Mouse (Mus musculus) kidney, adult 8-10 months (tissue): Measurements from ENCODE around the gene Pcgf3.
A peak's percentile ranks its signal among the peaks of the same experiment; 100 is the strongest.
"Not testable (repeated sequence)": the region's sequence is repeated elsewhere in the genome, so short reads cannot be mapped to it uniquely, and the experiment has no call there.

ENCODE experiments used
- DNase-seq, 2 experiments: peaks; one replicate each; pipeline ENCODE4 v3.0.0; 2022

Gene Pcgf3

GRCm38 (mm10) chr5:108473737-108474136, 12.7 kb downstream of the Pcgf3 start:
- no peak for DNase-seq

DNA sequence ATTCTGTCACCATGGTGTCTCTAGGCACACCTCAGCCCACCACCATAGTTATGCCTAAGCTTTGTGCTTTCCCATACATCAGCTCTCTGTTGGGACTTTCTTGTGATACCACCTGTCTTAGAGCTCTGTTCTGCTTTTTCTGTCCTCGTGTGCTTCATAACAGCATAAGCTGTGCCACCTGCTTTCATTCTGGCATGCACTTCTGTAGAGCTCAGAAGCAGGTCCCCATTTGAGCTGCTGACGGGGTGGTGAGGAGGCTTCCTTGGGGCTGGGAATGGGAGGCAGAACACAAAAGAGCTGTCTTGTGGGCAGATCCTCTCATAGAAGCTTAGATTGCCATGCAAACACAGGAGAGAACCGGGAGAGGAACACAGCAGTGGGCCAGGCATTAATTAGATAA, 14.9 kb downstream of the Pcgf3 start:
- no peak for DNase-seq

DNA sequence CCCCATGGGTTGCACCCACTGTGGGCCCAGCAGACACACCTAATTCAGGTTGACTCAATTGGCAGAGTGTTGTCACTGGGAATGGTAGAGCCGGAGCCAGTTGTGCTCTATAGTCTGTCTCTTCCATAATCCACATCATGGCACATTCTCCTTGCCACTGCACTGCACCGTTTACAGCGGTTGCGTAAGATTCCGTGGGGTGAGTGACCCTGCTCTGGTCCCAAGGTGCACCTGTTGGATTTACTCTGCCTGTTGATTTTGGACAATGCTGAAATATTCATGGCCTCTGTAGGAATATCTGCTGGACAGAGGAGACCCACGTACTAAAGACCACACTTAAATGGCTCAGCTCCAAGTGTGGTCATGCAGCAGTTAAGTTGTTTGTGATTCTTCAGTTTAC, 22.0 kb downstream of the Pcgf3 start:
- no peak for DNase-seq

DNA sequence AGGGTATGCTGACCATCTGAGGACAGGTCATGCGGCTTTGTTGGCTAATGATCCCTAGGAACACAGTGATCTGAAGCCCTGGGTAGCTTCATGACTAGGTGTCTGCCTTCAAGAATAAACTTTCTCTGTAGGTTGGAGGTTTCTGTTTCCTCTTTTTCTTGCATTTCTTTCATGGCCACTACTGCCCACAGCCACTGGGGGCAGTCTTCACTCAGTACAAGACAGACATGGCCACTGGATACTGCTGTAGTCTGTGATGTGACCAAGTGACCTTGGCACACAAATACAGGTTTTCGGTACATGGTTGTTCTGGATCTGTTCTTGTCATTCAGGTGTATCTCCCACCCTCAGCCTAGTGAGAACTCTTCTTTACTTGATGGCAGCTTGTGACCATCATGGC, 24.2 kb downstream of the Pcgf3 start:
- DNase-seq = peak in 1 of 2 experiments; percentile 26

DNA sequence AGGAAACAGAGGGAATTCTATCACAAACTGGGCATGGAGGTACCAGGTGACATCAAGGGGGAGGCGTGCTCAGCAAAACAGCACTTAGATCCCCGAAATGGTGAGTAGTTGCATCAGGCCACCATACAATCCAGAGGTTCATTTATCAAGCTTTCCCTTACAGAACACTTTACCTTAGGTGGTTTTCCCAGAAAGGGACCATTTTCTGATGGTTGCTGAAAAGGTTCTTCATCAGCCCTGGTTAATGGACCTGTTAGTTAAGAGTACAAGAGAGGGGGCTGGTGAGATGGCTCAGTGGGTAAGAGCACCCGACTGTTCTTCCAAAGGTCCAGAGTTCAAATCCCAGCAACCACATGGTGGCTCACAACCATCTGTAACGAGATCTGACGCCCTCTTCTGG, 25.1 kb downstream of the Pcgf3 start:
- DNase-seq = not testable (repeated sequence)

DNA sequence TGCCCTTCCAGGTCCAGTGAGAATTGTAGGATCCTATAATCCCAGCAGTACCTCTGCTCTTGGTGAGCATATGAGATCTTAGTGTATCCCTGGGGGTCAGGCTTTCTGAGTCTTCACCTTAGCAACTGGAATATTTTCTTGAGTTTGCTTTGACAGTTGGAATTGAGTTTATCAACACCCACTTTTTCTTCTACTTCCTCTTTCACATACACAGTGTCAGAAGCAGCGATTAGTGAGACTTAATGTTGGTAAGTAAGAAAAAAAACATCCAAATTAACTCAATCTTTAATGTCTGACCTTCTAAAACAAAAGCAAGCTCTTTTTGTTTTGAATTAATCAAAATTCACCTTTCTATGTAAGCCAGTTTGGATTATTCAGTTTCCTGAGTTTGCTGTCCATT, 40.5 kb downstream of the Pcgf3 start:
- DNase-seq = no peak

GRCm38 (mm10) chr5:108502286-108502685, 41.3 kb downstream of the Pcgf3 start:
- no peak for DNase-seq

GRCm38 (mm10) chr5:108515581-108516361, 54.7 kb downstream of the Pcgf3 start:
- no peak for DNase-seq

GRCm38 (mm10) chr5:108516655-108517054, 55.6 kb downstream of the Pcgf3 start:
- no peak for DNase-seq

DNA sequence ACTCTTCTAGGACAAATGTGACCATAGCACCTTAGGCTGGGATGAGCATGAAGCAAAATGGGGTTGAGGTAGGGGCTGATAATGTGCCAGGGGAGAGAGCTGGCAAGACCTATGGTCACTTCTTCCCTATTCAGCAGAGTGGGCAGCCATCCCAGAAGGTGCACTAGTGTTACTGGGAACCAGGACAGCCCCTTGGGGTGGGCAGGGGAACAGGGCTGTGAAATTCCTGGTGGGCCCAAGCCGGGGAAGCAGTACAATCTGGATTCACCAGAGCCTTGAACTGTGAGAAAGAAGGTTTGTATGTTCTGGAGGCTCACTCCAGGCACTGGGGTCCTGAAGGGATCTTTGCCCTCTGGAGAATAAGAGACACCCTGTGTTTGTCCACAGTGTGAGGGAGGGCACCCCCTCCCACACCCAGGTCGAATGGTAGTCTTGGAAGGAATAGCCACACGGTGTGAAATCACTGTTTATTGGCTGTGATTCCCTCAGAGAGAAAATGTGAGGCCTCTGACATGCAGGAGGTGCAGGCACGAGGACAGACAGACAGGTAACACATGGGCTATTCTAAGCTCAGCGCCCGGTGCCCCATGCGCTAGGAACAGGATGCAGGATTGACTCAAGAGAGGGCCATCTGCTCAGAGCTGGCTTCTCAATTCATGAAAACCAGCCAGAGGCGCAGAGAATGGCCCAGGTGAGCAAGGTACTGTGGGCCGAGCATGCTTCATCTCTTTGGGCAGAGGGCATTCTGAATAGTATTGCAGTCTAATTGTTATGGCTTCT, 57.3 kb downstream of the Pcgf3 start:
- DNase-seq = no peak

DNA sequence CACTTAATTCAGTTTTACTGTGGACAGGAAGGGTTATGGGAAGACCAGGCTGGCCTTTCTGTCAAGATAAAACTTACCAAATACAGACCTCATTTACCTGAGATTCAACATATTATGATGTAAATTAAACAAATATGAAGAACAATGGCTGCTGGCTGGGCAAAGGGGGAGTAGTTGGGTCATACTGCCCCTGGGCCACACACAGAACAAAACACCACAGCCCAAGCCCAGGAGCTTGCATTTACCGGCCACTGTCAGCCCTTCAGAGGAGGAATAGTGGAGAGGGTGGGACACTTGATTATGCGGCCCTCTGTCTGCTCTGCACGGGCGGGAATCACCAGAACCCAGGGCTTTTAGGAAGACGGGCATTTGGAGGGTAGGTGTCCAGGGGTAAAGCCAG, 57.9 kb downstream of the Pcgf3 start:
- DNase-seq = no peak

GRCm38 (mm10) chr5:108520153-108520552, 59.1 kb downstream of the Pcgf3 start:
- no peak for DNase-seq

DNA sequence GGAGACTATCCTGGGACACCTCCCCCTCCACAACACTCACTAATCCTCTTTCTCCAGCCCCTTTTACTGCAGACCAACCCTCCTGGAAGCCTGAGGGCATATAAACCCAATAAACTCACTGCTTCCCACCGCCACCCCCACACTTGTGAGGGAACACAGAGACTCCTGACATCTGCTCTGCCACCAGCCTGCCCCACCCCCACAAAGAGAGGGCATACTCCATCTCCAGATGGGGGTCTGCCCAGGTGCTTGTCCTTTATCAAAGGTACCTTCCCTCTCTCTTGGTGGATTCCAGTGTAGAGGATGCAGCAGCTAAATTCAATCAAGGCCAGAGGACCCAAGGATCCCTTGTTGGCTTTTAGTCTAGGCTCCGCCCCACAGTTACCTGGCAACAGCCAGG, 60.0 kb downstream of the Pcgf3 start:
- DNase-seq = no peak

GRCm38 (mm10) chr5:108521896-108522295, 60.9 kb downstream of the Pcgf3 start:
- DNase-seq = no peak

DNA sequence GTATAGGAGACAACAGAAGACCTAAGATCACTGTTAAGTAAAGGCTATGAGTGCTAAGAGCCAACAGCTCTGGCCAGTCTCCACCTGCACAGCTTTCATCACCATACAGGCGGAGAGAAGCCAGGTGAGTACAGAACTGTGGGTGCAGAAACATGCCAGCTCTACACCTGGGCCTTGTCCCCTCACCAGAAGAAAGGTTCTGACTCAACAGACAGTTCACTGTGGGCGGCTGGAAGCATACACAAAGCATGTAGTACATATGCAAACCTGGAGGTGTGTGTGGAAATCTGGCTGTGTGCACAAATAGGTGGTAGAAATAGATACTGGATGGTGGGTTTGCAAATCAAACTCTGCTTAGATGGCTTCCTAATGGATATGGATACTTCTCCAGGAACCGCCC, 61.6 kb downstream of the Pcgf3 start:
- no peak for DNase-seq

DNA sequence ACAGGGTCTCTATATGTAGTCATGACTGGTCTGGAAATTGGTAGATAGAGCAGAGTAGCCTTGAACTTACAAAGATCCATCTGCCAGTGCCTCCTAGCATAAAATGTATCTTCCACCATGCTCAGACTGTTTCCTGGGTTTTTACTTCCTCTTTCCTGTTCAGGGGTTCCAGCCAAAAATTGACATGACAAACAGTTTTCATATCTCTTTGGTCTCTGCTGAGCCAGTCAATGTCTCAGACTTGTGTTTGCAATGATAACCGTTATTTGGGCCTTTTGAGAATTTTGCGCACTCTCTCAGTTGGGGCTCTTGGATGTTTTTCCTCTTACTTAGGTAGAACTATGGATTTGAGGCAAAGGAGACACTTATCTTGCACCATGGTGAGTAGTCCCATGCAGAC, 73.2 kb downstream of the Pcgf3 start:
- DNase-seq = no peak

DNA sequence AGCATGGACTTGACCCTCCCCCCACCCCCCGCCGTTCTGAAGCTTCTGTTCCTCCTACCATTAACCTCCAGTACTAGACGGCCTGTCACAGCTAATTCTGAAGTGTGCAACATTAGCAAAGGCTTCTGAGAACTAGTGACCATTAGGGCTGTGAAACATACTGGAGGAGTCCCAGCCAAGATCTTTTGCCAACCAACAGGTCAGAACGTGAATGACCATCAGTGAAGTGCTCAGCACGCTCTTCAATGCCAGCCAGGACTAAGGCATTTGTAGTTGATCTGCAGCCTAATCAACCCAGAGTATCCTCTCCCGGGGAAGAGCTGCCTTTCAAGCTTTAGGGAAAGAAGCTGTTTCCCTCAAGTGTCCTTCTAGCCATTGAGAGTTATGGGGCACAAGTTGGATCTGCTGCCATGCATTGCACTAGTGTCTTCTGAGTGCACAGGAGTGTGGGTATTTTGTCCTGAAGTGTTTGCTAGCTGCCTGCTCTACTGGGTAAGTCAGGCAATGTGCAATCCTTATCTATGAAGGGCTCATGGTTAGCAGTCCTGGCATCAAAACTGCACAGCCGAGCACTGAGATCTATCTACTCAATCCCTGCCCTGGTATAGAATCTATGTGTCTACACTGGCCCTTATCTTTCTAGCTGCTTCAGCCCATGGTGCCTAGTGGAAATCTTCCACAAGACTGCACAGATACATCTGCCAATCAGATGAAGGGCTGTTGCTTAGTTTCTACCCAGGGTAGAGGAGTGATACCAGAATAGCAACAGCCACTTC, 82.7 kb downstream of the Pcgf3 start:
- DNase-seq = no peak

DNA sequence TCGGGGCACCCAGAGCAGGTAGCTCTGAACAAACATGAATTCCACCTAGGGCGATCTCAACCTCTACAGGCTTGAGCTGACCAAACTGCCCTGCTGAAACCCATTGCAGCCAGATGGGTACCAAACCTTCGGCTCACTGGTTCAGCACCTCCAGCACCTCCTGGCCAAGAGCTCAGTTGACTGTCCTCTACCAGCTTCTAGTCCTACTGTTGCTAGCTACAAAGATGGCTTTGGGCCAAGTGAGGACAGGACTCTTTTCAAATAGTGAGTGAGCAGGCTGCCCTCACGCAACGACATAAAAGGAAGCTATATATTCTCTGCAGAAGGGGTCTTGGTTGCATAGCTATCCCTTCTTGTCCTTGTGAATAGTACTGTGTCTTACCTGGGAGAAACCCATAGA, 86.6 kb downstream of the Pcgf3 start:
- no peak for DNase-seq

GRCm38 (mm10) chr5:108549137-108549488, 88.1 kb downstream of the Pcgf3 start:
- no peak for DNase-seq

GRCm38 (mm10) chr5:108549489-108550206, 88.6 kb downstream of the Pcgf3 start, which contains the start of gene Cplx1:
Gene Cplx1 (minus strand): TSS chr5:108550024.
- DNase-seq = peak in 1 of 2 experiments; percentile 56

DNA sequence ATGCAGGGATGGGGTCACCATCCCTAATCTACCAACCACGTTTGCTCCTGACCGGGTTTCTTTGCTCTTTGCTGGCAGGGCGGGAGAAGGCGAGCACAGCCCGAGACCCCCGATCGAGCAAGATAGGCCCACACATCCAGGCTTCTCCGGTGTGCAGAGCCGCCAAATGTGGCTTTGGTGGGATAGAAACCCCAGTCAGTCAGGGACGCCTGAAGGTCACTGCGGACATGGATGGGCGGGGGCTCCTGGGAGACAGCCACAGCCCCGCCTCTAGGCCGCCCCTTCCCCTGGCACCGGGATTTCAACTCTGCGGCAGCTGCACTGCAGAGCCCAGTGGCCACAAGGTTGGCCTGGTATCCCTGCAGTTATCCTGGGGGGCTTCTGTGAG, 89.2 kb downstream of the Pcgf3 start:
- DNase-seq = no peak

DNA sequence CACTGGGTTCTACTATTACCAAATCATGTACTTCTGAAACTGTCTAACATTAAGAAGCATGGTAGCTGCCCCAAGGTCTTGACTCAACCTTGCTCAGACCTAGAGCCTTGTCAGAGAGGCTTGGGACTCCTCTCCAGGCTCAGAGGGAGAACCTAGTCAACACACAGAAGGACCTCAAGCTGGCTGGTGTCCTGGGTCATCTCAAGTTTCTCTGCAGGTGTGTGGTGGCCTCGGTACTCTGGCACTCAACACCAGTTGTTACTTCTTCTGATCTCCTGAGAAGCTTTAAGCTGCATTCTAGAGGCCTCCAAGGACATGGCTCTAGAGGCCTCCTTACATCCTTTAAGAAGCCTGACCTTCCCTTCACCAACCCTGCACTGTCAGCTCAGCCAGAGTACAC, 93.0 kb downstream of the Pcgf3 start:
- DNase-seq = no peak
